Mouse (Mus musculus): ENCODE data around the gene Ctsh. TPM values are rescaled to one million over a fixed set of nuclear protein-coding genes. Genes with fewer than 3 reads are reported as not detected.

Gene Ctsh
- polyA plus RNA-seq (2015; fragmentation: Nextera tagmentation; extraction: Ambion mirVana), result 17.4 and 25.4 TPM in 2 replicates

GRCm38 (mm10) chr9:90053852-90054251, at the start of gene Ctsh:
Ctsh (plus strand) TSS chr9:90054152.
- ATAC-seq (ENCODE audit: low FRiP score), result no peak

GRCm38 (mm10) chr9:90006432-90006831, 47.5 kb upstream of the Ctsh start:
- Histone ChIP-seq H3K9ac (no peak overlapping the region), H3K4me3 (no peak overlapping the region), H3K27me3 (no peaks in the 10 kb centered on the region), H3K36me3 (no peaks in the 10 kb centered on the region), H3K4me1 (replicated peaks) (no peaks in the 10 kb centered on the region), H3K9me3 (no peaks in the 10 kb centered on the region), H3K4me2 (no peak overlapping the region), H3K27ac (no peak overlapping the region)
- WGBS, result 95% methylated on average over 3 of the region's 3 CpGs
- ATAC-seq (ENCODE audit: low FRiP score), result no peak

More at GRCm38 (mm10) chr9:90053852-90054251, at the start of gene Ctsh:
- Histone ChIP-seq H3K27ac (no peak within 1 kb of the TSS), H3K36me3 (no peaks in the 10 kb centered on the region), H3K4me3 (peak within 1 kb of the TSS; percentile 38), H3K4me2 (peak within 1 kb of the TSS; percentile 70), H3K4me1 (replicated peaks) (peaks cover 11% of the 10 kb centered on the region), H3K9me3 (no peaks in the 10 kb centered on the region), H3K27me3 (peaks cover 19% of the 10 kb centered on the region), H3K9ac (peak within 1 kb of the TSS; percentile 61)
- WGBS, result 81% methylated on average over 2 of the region's 2 CpGs

- WGBS, result 10% methylated on average over 2 of the region's 2 CpGs
- H3K4me2 ChIP-seq, result no peak overlapping the region
- H3K36me3 ChIP-seq, result no peaks in the 10 kb centered on the region
- no peak overlapping the region for H3K27ac ChIP-seq
- no peaks in the 10 kb centered on the region for H3K4me1 ChIP-seq (replicated peaks)
- no peaks in the 10 kb centered on the region for H3K9me3 ChIP-seq
- no peak overlapping the region for H3K9ac ChIP-seq
- H3K4me3 ChIP-seq, result no peak overlapping the region
- H3K27me3 ChIP-seq, result no peaks in the 10 kb centered on the region
- ATAC-seq (ENCODE audit: low FRiP score), result no peak
Measured at GRCm38 (mm10) chr9:90007094-90007493, 46.9 kb upstream of the Ctsh start.

DNA sequence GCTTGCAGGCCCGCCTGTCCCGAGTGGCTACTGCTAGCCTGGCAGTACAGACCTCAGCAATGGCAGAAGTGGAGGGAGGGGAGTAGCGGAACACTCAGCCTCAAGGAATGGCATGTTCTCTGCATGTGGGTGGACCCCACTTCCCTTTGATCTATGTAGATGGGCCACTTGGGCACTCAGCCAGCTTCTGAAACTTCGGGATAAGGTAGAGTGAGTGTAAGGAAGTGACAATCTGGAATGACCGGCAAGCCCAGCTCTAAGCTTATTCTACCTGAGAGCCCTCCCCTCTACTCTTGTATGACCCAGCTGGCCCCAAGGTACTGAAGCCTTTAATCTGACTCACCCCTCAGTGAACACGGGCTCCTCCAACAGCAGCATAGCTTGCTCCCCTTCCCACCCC, 45.8 kb upstream of the Ctsh start:
- no peak for ATAC-seq (ENCODE audit: low FRiP score)
- Histone ChIP-seq H3K4me1 (replicated peaks) (no peaks in the 10 kb centered on the region), H3K4me2 (no peak overlapping the region), H3K36me3 (no peaks in the 10 kb centered on the region), H3K27ac (no peak overlapping the region), H3K4me3 (no peak overlapping the region), H3K9me3 (peaks cover 4% of the 10 kb centered on the region; the same call in 1 of the 2 replicates), H3K27me3 (no peaks in the 10 kb centered on the region), H3K9ac (no peak overlapping the region)
- 89% methylated on average over 6 of the region's 6 CpGs for WGBS

- 61% methylated on average over 2 of the region's 2 CpGs for WGBS
Measured at GRCm38 (mm10) chr9:90011849-90012248, 42.1 kb upstream of the Ctsh start.

DNA sequence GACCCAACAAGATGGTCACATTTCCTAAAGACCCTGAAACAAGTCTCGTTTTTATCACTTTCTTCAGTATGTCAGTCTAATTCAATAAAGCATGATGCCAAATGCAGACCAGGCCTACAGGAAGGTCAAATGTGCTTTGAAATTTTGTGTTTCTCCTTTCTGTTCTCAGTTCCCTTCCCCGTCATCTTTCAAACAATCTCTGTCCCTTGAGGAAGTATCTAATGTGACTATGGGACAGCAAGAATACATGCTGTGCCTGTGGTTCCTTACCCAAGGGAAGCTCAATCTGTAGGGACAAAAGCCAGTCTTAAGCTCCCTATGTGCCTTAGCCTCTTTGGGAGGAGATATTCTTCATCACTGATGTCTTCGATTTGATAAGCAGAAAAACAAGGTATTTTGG, 39.3 kb upstream of the Ctsh start:
- Histone ChIP-seq H3K4me3 (no peak overlapping the region), H3K27me3 (no peaks in the 10 kb centered on the region), H3K9me3 (peaks cover 4% of the 10 kb centered on the region; the same call in 1 of the 2 replicates), H3K4me1 (replicated peaks) (no peaks in the 10 kb centered on the region), H3K36me3 (no peaks in the 10 kb centered on the region), H3K27ac (no peak overlapping the region), H3K9ac (no peak overlapping the region), H3K4me2 (no peak overlapping the region)
- WGBS, result 88% methylated on average over 3 of the region's 3 CpGs
- no peak for ATAC-seq (ENCODE audit: low FRiP score)

More at GRCm38 (mm10) chr9:90011849-90012248, 42.1 kb upstream of the Ctsh start:
- Histone ChIP-seq H3K36me3 (no peaks in the 10 kb centered on the region), H3K4me2 (no peak overlapping the region), H3K27ac (no peak overlapping the region), H3K4me1 (replicated peaks) (no peaks in the 10 kb centered on the region), H3K27me3 (no peaks in the 10 kb centered on the region), H3K4me3 (no peak overlapping the region), H3K9ac (no peak overlapping the region), H3K9me3 (peaks cover 4% of the 10 kb centered on the region; the same call in 1 of the 2 replicates)
- no peak for ATAC-seq (ENCODE audit: low FRiP score)

DNA sequence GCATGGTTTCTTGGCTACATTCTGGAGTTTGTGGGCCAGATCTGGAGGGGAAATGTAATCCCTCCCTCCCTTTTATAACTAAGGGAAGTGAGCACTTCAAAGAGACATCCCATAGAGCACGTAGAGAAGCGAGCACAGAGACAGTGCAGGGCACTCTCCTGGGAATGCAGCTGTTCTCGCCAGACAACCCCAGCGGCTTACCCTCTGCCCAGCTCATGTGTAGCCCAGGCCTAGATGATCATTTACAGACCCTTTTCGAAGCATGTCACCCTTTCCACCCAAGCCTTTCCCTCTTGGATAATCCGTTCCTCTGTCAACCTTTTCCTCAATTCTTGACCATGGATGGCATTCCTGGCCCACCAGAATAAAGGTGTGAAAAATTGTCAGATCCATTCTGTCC, 37.7 kb upstream of the Ctsh start:
- WGBS, result 84% methylated on average over 6 of the region's 6 CpGs
- Histone ChIP-seq H3K9me3 (peaks cover 4% of the 10 kb centered on the region; the same call in 1 of the 2 replicates), H3K27ac (no peak overlapping the region), H3K36me3 (no peaks in the 10 kb centered on the region), H3K4me3 (no peak overlapping the region), H3K9ac (no peak overlapping the region), H3K4me1 (replicated peaks) (no peaks in the 10 kb centered on the region), H3K4me2 (no peak overlapping the region), H3K27me3 (no peaks in the 10 kb centered on the region)
- no peak for ATAC-seq (ENCODE audit: low FRiP score)

GRCm38 (mm10) chr9:90020866-90021265, 33.1 kb upstream of the Ctsh start:
- WGBS, result 83% methylated on average over 6 of the region's 6 CpGs
- Histone ChIP-seq H3K9me3 (no peaks in the 10 kb centered on the region), H3K4me3 (no peak overlapping the region), H3K36me3 (no peaks in the 10 kb centered on the region), H3K9ac (no peak overlapping the region), H3K4me1 (replicated peaks) (no peaks in the 10 kb centered on the region), H3K27ac (no peak overlapping the region), H3K4me2 (no peak overlapping the region), H3K27me3 (no peaks in the 10 kb centered on the region)
- ATAC-seq (ENCODE audit: low FRiP score), result no peak

- Histone ChIP-seq H3K4me2 (no peak overlapping the region), H3K27me3 (no peaks in the 10 kb centered on the region), H3K4me1 (replicated peaks) (no peaks in the 10 kb centered on the region), H3K36me3 (no peaks in the 10 kb centered on the region), H3K9ac (no peak overlapping the region), H3K4me3 (no peak overlapping the region), H3K9me3 (no peaks in the 10 kb centered on the region), H3K27ac (no peak overlapping the region)
- ATAC-seq (ENCODE audit: low FRiP score), result no peak
- WGBS, result 93% methylated on average over 4 of the region's 4 CpGs
Measured at GRCm38 (mm10) chr9:90021442-90021841, 32.5 kb upstream of the Ctsh start.

DNA sequence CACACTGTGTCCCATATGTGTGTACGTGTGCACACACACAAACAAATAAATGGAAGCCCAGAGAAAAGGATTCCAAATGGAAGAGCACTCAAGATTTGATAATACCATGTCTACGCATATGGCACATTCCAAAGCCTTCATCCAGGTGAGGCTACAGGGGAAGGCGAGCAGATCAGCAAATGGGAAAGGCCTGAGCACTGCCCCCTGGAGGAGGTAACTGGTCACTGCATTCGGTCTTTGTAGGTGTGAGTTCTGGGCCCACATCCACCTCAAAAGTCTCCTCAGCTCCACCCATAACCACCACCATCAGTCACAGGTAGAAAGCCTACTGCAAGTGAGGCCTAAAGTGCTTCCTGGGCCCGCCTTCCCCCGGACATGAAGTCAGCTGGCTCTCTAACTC, 26.2 kb upstream of the Ctsh start:
- ATAC-seq (ENCODE audit: low FRiP score), result no peak
- no peak overlapping the region for H3K4me2 ChIP-seq
- H3K9ac ChIP-seq, result no peak overlapping the region
- WGBS, result 92% methylated on average over 6 of the region's 6 CpGs
- H3K9me3 ChIP-seq, result no peaks in the 10 kb centered on the region
- H3K4me3 ChIP-seq, result no peak overlapping the region
- no peaks in the 10 kb centered on the region for H3K36me3 ChIP-seq
- no peaks in the 10 kb centered on the region for H3K27me3 ChIP-seq
- no peak overlapping the region for H3K27ac ChIP-seq
- no peaks in the 10 kb centered on the region for H3K4me1 ChIP-seq (replicated peaks)

- Histone ChIP-seq H3K4me1 (replicated peaks) (no peaks in the 10 kb centered on the region), H3K9ac (no peak overlapping the region), H3K9me3 (no peaks in the 10 kb centered on the region), H3K4me2 (no peak overlapping the region), H3K27ac (no peak overlapping the region), H3K36me3 (no peaks in the 10 kb centered on the region), H3K27me3 (no peaks in the 10 kb centered on the region), H3K4me3 (no peak overlapping the region)
- 87% methylated on average over 4 of the region's 4 CpGs for WGBS
- ATAC-seq (ENCODE audit: low FRiP score), result no peak
Measured at GRCm38 (mm10) chr9:90033922-90034321, 20.0 kb upstream of the Ctsh start.

GRCm38 (mm10) chr9:90035168-90035567, 18.8 kb upstream of the Ctsh start:
- Histone ChIP-seq H3K4me2 (no peak overlapping the region), H3K4me3 (no peak overlapping the region), H3K9ac (no peak overlapping the region), H3K27me3 (no peaks in the 10 kb centered on the region), H3K27ac (no peak overlapping the region), H3K4me1 (replicated peaks) (no peaks in the 10 kb centered on the region), H3K9me3 (no peaks in the 10 kb centered on the region), H3K36me3 (no peaks in the 10 kb centered on the region)
- no peak for ATAC-seq (ENCODE audit: low FRiP score)
- WGBS, result 88% methylated on average over 2 of the region's 2 CpGs

GRCm38 (mm10) chr9:90035794-90036193, 18.2 kb upstream of the Ctsh start:
- Histone ChIP-seq H3K4me1 (replicated peaks) (no peaks in the 10 kb centered on the region), H3K4me3 (no peak overlapping the region), H3K27ac (no peak overlapping the region), H3K9me3 (no peaks in the 10 kb centered on the region), H3K36me3 (no peaks in the 10 kb centered on the region), H3K4me2 (no peak overlapping the region), H3K9ac (no peak overlapping the region), H3K27me3 (no peaks in the 10 kb centered on the region)
- ATAC-seq (ENCODE audit: low FRiP score), result no peak
- 92% methylated on average over 3 of the region's 3 CpGs for WGBS
